Mouse (Mus musculus): ENCODE results near the gene Igsf8. TPM values are rescaled to one million over a fixed set of nuclear protein-coding genes. Genes with fewer than 3 reads are reported as not detected.

The Igsf8 gene
- polyA plus RNA-seq, 1 experiment: 159 TPM

GRCm38 (mm10) chr1:172328041-172328440 is 66.6 kb downstream of the Igsf8 start:
- TF ChIP-seq POLR2A (IDR thresholded peaks at IDR 0.05; ENCODE audit: control insufficient read depth, extremely low read depth, insufficient read depth, low read length, poor library complexity) (no peak), CTCF (IDR thresholded peaks at IDR 0.05; ENCODE audit: borderline replicate concordance, control insufficient read depth, extremely low read depth, insufficient read depth, low read length, poor library complexity) (no peak)
- Histone ChIP-seq H3K27ac (ENCODE audit: control insufficient read depth, insufficient read depth, low read length) (no peak overlapping the region), H3K36me3 (ENCODE audit: control insufficient read depth, insufficient read depth, low read length) (no peaks in the 10 kb centered on the region), H3K27me3 (ENCODE audit: control insufficient read depth, insufficient read depth, low read length) (peaks cover 7% of the 10 kb centered on the region; the same call in 1 of the 2 replicates), H3K4me1 (replicated peaks; ENCODE audit: control insufficient read depth, insufficient read depth, low read length) (peaks cover 10% of the 10 kb centered on the region), H3K4me3 (ENCODE audit: control insufficient read depth, insufficient read depth, low read length) (no peak overlapping the region)
- 85% methylated on average over 3 of the region's 3 CpGs for WGBS
- no peak for DNase-seq

- Histone ChIP-seq H3K4me1 (replicated peaks; ENCODE audit: control insufficient read depth, insufficient read depth, low read length) (peaks cover 10% of the 10 kb centered on the region), H3K36me3 (ENCODE audit: control insufficient read depth, insufficient read depth, low read length) (no peaks in the 10 kb centered on the region), H3K27me3 (ENCODE audit: control insufficient read depth, insufficient read depth, low read length) (peaks cover 7% of the 10 kb centered on the region; the same call in 1 of the 2 replicates), H3K4me3 (ENCODE audit: control insufficient read depth, insufficient read depth, low read length) (no peak overlapping the region), H3K27ac (ENCODE audit: control insufficient read depth, insufficient read depth, low read length) (no peak overlapping the region)
- 78% methylated on average over 7 of the region's 7 CpGs for WGBS
- no peak for TF ChIP-seq CTCF (IDR thresholded peaks at IDR 0.05; ENCODE audit: borderline replicate concordance, control insufficient read depth, extremely low read depth, insufficient read depth, low read length, poor library complexity)
- no peak for TF ChIP-seq POLR2A (IDR thresholded peaks at IDR 0.05; ENCODE audit: control insufficient read depth, extremely low read depth, insufficient read depth, low read length, poor library complexity)
- DNase-seq: no peak
Measured at GRCm38 (mm10) chr1:172328461-172328860, 67.0 kb downstream of the Igsf8 start.

- Histone ChIP-seq H3K27me3 (ENCODE audit: control insufficient read depth, insufficient read depth, low read length) (peaks cover 7% of the 10 kb centered on the region; the same call in 1 of the 2 replicates), H3K36me3 (ENCODE audit: control insufficient read depth, insufficient read depth, low read length) (no peaks in the 10 kb centered on the region), H3K4me3 (ENCODE audit: control insufficient read depth, insufficient read depth, low read length) (no peak within 1 kb of the TSS), H3K4me1 (replicated peaks; ENCODE audit: control insufficient read depth, insufficient read depth, low read length) (peaks cover 10% of the 10 kb centered on the region), H3K27ac (ENCODE audit: control insufficient read depth, insufficient read depth, low read length) (no peak within 1 kb of the TSS)
- 65% methylated on average over 9 of the region's 9 CpGs for WGBS
- DNase-seq: no peak
- TF ChIP-seq CTCF (IDR thresholded peaks at IDR 0.05; ENCODE audit: borderline replicate concordance, control insufficient read depth, extremely low read depth, insufficient read depth, low read length, poor library complexity) (no peak), POLR2A (IDR thresholded peaks at IDR 0.05; ENCODE audit: control insufficient read depth, extremely low read depth, insufficient read depth, low read length, poor library complexity) (no peak)
Measured at GRCm38 (mm10) chr1:172329131-172329530, 67.7 kb downstream of the Igsf8 start, which contains the start of gene Kcnj9. Kcnj9 (minus strand) TSS chr1:172329318.

GRCm38 (mm10) chr1:172329616-172330015 is 68.2 kb downstream of the Igsf8 start:
- Histone ChIP-seq H3K27me3 (ENCODE audit: control insufficient read depth, insufficient read depth, low read length) (peaks cover 7% of the 10 kb centered on the region; the same call in 1 of the 2 replicates), H3K36me3 (ENCODE audit: control insufficient read depth, insufficient read depth, low read length) (no peaks in the 10 kb centered on the region)

GRCm38 (mm10) chr1:172331422-172331947 is 70.0 kb downstream of the Igsf8 start:
- Histone ChIP-seq H3K27ac (ENCODE audit: control insufficient read depth, insufficient read depth, low read length) (no peak overlapping the region), H3K4me3 (ENCODE audit: control insufficient read depth, insufficient read depth, low read length) (no peak overlapping the region), H3K4me1 (replicated peaks; ENCODE audit: control insufficient read depth, insufficient read depth, low read length) (0 out of 2 replicates have a peak, but pooled peaks cover under 1% of the 10 kb centered on the region), H3K36me3 (ENCODE audit: control insufficient read depth, insufficient read depth, low read length) (no peaks in the 10 kb centered on the region), H3K27me3 (ENCODE audit: control insufficient read depth, insufficient read depth, low read length) (peaks cover 2% of the 10 kb centered on the region; the same call in 1 of the 2 replicates)
- 56% methylated on average over 8 of the region's 8 CpGs for WGBS
- TF ChIP-seq POLR2A (IDR thresholded peaks at IDR 0.05; ENCODE audit: control insufficient read depth, extremely low read depth, insufficient read depth, low read length, poor library complexity) (no peak), CTCF (IDR thresholded peaks at IDR 0.05; ENCODE audit: borderline replicate concordance, control insufficient read depth, extremely low read depth, insufficient read depth, low read length, poor library complexity) (no peak)
- DNase-seq: no peak

More at GRCm38 (mm10) chr1:172329616-172330015, 68.2 kb downstream of the Igsf8 start:
- Histone ChIP-seq H3K4me1 (replicated peaks; ENCODE audit: control insufficient read depth, insufficient read depth, low read length) (peaks cover 10% of the 10 kb centered on the region), H3K27ac (ENCODE audit: control insufficient read depth, insufficient read depth, low read length) (no peak overlapping the region), H3K4me3 (ENCODE audit: control insufficient read depth, insufficient read depth, low read length) (no peak overlapping the region)
- whole genome bisulfite sequencing: 90% methylated on average over 6 of the region's 6 CpGs
- no peak for TF ChIP-seq POLR2A (IDR thresholded peaks at IDR 0.05; ENCODE audit: control insufficient read depth, extremely low read depth, insufficient read depth, low read length, poor library complexity)
- DNase-seq: no peak

GRCm38 (mm10) chr1:172332925-172333324 is 71.5 kb downstream of the Igsf8 start:
- Histone ChIP-seq H3K27ac (ENCODE audit: control insufficient read depth, insufficient read depth, low read length) (no peak overlapping the region), H3K36me3 (ENCODE audit: control insufficient read depth, insufficient read depth, low read length) (no peaks in the 10 kb centered on the region), H3K27me3 (ENCODE audit: control insufficient read depth, insufficient read depth, low read length) (peaks cover 2% of the 10 kb centered on the region; the same call in 1 of the 2 replicates), H3K4me1 (replicated peaks; ENCODE audit: control insufficient read depth, insufficient read depth, low read length) (no peaks in the 10 kb centered on the region), H3K4me3 (ENCODE audit: control insufficient read depth, insufficient read depth, low read length) (no peak overlapping the region)
- 91% methylated on average over 2 of the region's 2 CpGs for WGBS
- no peak for DNase-seq
- TF ChIP-seq POLR2A (IDR thresholded peaks at IDR 0.05; ENCODE audit: control insufficient read depth, extremely low read depth, insufficient read depth, low read length, poor library complexity): no peak
- no peak for TF ChIP-seq CTCF (IDR thresholded peaks at IDR 0.05; ENCODE audit: borderline replicate concordance, control insufficient read depth, extremely low read depth, insufficient read depth, low read length, poor library complexity)
